Mouse (Mus musculus) kidney, embryonic 14.5 days (tissue): ENCODE data around the gene Dbndd1. TPM values are rescaled to one million over a fixed set of nuclear protein-coding genes. Genes with fewer than 3 reads are reported as not detected.

Source experiments
- ATAC-seq: fragments of 200-750 bp; cut with Nextera tagmentation; 2 replicates; pipeline ENCODE4 v1.8.0; 2017; ENCODE audit warnings: moderate number of reproducible peaks, mild to moderate bottlenecking, moderate TSS enrichment, moderate library complexity; ENCODE audit not compliant: low FRiP score, low TSS enrichment
- H3K27ac ChIP-seq: fragments of 300-500 bp; sonication (generic); 2 replicates; pipeline ENCODE4 v1.5.1; 2014; ENCODE audit warnings: low read depth, mild to moderate bottlenecking, low read length, moderate library complexity, mixed read lengths
- H3K27me3 ChIP-seq: fragments of 300-500 bp; sonication (generic); 2 replicates; pipeline ENCODE4 v1.6.1; 2014; ENCODE audit warnings: mild to moderate bottlenecking, low read length; ENCODE audit not compliant: control insufficient read depth, insufficient read depth
- H3K36me3 ChIP-seq: fragments of 300-500 bp; sonication (generic); 2 replicates; pipeline ENCODE4 v1.6.1; 2014; ENCODE audit warnings: low read length, mixed read lengths; ENCODE audit not compliant: control insufficient read depth, insufficient read depth
- H3K4me1 ChIP-seq: fragments of 300-500 bp; sonication (generic); 2 replicates; pipeline ENCODE4 v1.6.1; 2014; ENCODE audit warnings: low read length, mixed read lengths; ENCODE audit not compliant: control insufficient read depth, insufficient read depth
- H3K4me2 ChIP-seq: fragments of 300-500 bp; sonication (generic); replicated peaks from 2 replicates; pipeline ENCODE4 v1.6.1; 2014; ENCODE audit warnings: low read depth, mild to moderate bottlenecking, low read length
- H3K4me3 ChIP-seq: fragments of 300-500 bp; sonication (generic); 2 replicates; pipeline ENCODE4 v1.5.1; 2014; ENCODE audit warnings: mild to moderate bottlenecking, low read length
- H3K9ac ChIP-seq: fragments of 300-500 bp; sonication (generic); 2 replicates; pipeline ENCODE4 v1.6.1; 2014; ENCODE audit warnings: low read depth, mild to moderate bottlenecking, low read length, moderate library complexity
- H3K9me3 ChIP-seq: fragments of 300-500 bp; sonication (generic); 2 replicates; pipeline ENCODE4 v1.6.1; 2016; ENCODE audit warnings: low read length; ENCODE audit not compliant: control insufficient read depth
- WGBS: fragments of 180-500 bp; shearing (Covaris S2); extraction: QIAGEN DNeasy Blood & Tissue Kit; methylation state at CpG from one replicate; pipeline ENCODE4 v1.1.7; 2014; 5-methylcytosine and 5-hydroxymethylcytosine counted together
- polyA plus RNA-seq: library from polyadenylated mRNA; unstranded; fragments of >200 nt; fragmentation: Nextera tagmentation; extraction: Ambion mirVana; gene quantifications from 2 replicates; pipeline ENCODE4 v1.2.1, GENCODE M21; 2014

The Dbndd1 gene
- polyA plus RNA-seq, 1 experiment from 2014 or later = 4.8 TPM

GRCm38 (mm10) chr8:123503801-123504467 lies 11.3 kb downstream of the Dbndd1 start:
- H3K36me3 ChIP-seq = peaks cover 66% of the 10 kb centered on the region
- no peak overlapping the region for H3K9ac ChIP-seq
- no peak overlapping the region for H3K27ac ChIP-seq
- H3K27me3 ChIP-seq = no peaks in the 10 kb centered on the region
- no peaks in the 10 kb centered on the region for H3K9me3 ChIP-seq
- WGBS = 97% methylated on average over 6 of the region's 6 CpGs
- peaks cover 12% of the 10 kb centered on the region for H3K4me1 ChIP-seq
- H3K4me3 ChIP-seq = no peak overlapping the region
- H3K4me2 ChIP-seq = no peak overlapping the region
- no peak for ATAC-seq

DNA sequence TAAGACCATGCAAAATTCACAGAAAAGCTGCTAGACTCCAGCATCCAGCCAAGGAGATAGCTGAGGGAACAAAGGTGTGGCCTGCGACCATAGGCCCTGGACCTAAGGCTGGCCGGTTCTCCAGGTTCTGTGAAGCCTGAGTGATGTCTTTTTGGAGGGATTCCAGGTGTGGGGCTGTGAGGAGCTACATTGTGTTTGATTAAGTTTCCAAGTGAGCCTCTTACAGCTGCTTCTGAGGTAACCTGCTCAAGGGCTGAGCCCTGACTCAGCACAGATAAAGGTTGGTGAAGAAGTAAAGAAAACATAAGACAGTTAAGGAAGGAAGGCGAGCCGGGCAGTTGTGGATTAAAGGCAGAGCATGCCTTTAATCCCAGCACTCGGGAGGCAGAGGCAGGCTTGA lies 13.1 kb downstream of the Dbndd1 start:
- 91% methylated on average over 5 of the region's 5 CpGs for WGBS

DNA sequence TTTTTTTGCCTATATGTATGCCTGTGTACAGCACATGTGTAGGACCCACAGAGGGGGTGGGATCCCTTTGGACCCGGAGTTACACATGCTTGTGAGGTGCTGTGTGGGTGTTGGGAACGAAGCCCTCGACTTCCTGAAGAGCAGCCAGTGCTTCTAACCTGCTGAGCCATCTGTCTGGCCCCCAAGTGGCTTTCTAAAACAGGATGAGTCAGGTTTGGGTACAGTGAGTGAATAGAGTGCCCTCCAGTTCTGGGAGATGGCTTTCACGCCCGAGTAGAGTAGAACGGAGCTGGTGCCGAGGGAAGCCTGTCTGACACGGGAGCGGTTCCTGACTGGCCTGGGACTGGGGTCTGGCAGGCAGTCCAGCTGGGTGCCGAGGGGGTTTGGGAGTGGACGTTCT lies 15.7 kb downstream of the Dbndd1 start:
- H3K36me3 ChIP-seq = peaks cover 91% of the 10 kb centered on the region
- no peak for ATAC-seq
- 92% methylated on average over 11 of the region's 11 CpGs for WGBS

More for the DNA sequence above, 13.1 kb downstream of the Dbndd1 start:
- H3K4me1 ChIP-seq = peaks cover 12% of the 10 kb centered on the region
- no peak for ATAC-seq
- no peak overlapping the region for H3K9ac ChIP-seq
- H3K27ac ChIP-seq = no peak overlapping the region
- H3K9me3 ChIP-seq = no peaks in the 10 kb centered on the region
- H3K4me3 ChIP-seq = no peak overlapping the region
- no peaks in the 10 kb centered on the region for H3K27me3 ChIP-seq
- H3K36me3 ChIP-seq = peaks cover 74% of the 10 kb centered on the region
- no peak overlapping the region for H3K4me2 ChIP-seq

DNA sequence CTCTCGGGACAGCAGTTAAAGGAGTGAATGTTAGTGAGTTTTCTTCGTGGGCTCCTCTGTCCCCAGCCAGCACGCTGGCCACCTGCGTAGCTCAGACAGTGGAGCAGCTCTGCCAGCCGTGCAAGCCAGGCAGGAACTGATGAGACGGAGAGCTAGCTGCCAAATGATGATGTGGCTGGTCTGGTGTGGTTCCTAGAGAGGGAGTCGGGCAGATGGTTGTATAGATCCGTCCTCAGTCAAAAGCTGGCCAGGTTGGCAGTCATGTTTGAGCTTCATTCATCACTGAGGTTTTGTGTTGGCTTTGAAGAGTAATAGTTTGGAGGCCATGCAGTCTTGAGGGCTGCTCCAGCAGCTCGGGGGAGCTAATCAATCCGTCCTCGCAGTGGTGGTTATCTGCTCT lies 16.3 kb downstream of the Dbndd1 start:
- no peak overlapping the region for H3K4me2 ChIP-seq
- no peaks in the 10 kb centered on the region for H3K9me3 ChIP-seq
- no peaks in the 10 kb centered on the region for H3K4me1 ChIP-seq
- H3K4me3 ChIP-seq = no peak overlapping the region
- H3K27me3 ChIP-seq = no peaks in the 10 kb centered on the region
- H3K36me3 ChIP-seq = peaks cover 94% of the 10 kb centered on the region
- no peak for ATAC-seq
- 92% methylated on average over 11 of the region's 11 CpGs for WGBS
- no peak overlapping the region for H3K27ac ChIP-seq
- no peak overlapping the region for H3K9ac ChIP-seq

More for the DNA sequence above, 15.7 kb downstream of the Dbndd1 start:
- no peak overlapping the region for H3K27ac ChIP-seq
- H3K4me2 ChIP-seq = no peak overlapping the region
- H3K4me3 ChIP-seq = no peak overlapping the region
- H3K9ac ChIP-seq = no peak overlapping the region
- H3K27me3 ChIP-seq = no peaks in the 10 kb centered on the region
- peaks cover 5% of the 10 kb centered on the region; the same call in 1 of the 2 replicates for H3K4me1 ChIP-seq
- no peaks in the 10 kb centered on the region for H3K9me3 ChIP-seq

DNA sequence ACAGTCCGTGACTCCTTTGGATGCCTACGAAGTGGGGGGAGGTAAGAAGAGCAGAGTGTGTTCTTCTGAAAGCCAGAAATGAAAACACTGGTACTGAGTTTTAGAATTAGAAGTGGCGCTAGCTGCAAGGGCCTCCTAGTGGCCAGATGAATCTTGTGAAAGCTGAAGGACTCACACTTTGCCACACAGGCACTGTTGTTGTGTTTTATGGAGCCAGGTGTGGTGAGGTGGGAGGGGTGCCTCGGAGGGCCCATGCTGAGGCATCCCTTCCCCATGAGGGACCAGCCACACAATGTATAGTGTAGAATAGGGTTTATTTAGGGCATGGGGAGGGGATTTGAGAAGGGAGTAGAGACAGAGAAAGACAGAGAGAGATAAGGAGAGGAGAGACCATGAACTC lies 17.6 kb downstream of the Dbndd1 start:
- Histone ChIP-seq H3K36me3 (peaks cover 94% of the 10 kb centered on the region), H3K27ac (no peak overlapping the region), H3K4me3 (no peak overlapping the region), H3K9ac (no peak overlapping the region), H3K4me1 (no peaks in the 10 kb centered on the region), H3K9me3 (no peaks in the 10 kb centered on the region), H3K27me3 (no peaks in the 10 kb centered on the region), H3K4me2 (no peak overlapping the region)
- WGBS = 88% methylated on average over 4 of the region's 4 CpGs
- no peak for ATAC-seq

DNA sequence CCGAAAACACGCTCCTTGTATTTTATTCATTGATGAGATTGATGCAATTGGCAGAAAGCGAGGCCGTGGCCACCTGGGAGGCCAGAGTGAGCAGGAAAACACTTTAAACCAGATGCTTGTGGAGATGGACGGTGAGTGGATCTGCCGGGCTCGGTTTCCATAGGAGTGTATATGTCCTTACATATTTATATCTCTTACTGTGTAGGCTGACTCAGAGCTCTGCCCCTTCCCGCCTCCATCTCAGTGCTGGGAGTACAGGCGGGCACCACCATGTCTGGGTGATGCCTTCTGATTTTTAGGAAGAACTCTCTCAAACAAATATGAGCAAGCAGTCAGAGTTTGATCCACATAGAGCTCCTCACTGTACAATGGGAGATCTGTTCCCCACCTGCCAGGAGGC lies 22.4 kb downstream of the Dbndd1 start:
- Histone ChIP-seq H3K36me3 (peaks cover 94% of the 10 kb centered on the region), H3K4me2 (no peak overlapping the region), H3K4me1 (no peaks in the 10 kb centered on the region), H3K9ac (no peak overlapping the region), H3K4me3 (no peak overlapping the region), H3K27ac (no peak overlapping the region), H3K27me3 (no peaks in the 10 kb centered on the region), H3K9me3 (no peaks in the 10 kb centered on the region)
- WGBS = 95% methylated on average over 9 of the region's 9 CpGs
- ATAC-seq = no peak

DNA sequence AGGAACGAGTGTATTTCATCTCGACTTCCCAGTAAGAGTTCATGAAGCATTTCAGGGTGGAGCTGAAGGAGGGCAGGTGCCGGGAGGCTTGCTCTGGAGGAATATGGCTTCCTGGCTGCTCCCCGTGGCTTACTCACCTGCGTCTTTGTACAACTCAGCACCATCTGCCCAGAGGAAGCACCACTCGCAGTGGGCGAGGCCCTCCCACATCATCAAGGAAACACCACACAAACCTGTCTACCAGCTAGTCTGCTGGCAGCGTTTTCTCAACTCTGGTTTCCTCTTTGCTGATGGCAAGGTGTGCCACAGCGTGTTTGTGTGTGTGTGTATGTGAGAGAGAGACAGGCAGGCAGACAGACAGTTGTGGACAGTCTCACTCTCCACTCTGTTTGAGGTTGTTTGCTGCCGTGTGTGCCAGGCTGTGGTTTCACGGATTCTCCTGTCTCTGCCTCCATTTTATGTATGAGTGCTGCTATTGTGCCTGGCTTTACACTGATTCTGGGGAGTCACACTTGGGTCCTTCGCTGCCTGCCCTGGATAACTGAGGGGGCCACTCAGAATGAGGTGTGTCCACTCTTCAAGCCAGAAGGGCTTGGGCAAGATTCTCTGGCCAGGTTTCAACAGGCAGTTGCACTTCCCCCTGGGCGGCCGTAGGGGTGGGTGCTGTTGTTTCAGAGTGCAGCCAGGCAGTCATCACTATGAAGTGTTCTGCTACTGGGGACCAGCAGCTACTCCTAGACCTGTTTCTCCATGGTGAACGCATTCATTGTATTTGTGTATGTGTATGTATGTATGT lies 23.8 kb downstream of the Dbndd1 start:
- Histone ChIP-seq H3K36me3 (peaks cover 96% of the 10 kb centered on the region), H3K27ac (no peak overlapping the region), H3K27me3 (no peaks in the 10 kb centered on the region), H3K4me3 (no peak overlapping the region), H3K4me1 (no peaks in the 10 kb centered on the region), H3K4me2 (no peak overlapping the region), H3K9ac (no peak overlapping the region), H3K9me3 (no peaks in the 10 kb centered on the region)
- WGBS = 92% methylated on average over 15 of the region's 15 CpGs
- ATAC-seq = no peak

DNA sequence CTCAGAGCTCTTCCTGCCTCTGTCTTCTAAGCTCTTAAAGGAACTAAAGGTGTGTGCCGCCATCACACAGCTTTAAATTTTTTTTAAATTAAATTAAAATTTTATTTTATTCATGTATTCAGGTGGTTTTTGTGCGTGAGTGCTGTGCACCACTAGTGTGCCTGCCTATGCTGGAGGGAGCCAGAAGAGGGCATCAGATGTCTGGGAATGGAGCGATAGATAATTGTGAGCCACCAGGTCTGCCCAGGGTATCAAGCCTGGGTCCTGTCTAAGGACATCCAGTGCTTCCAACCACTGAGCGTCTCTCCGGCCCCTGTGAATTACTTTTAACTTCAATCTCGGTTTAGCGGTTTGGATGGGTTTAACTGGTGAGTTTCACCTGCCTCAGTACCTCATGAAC lies 32.6 kb downstream of the Dbndd1 start:
- peaks cover 57% of the 10 kb centered on the region for H3K36me3 ChIP-seq
- no peaks in the 10 kb centered on the region for H3K9me3 ChIP-seq
- no peak overlapping the region for H3K4me2 ChIP-seq
- H3K4me1 ChIP-seq = peaks cover 10% of the 10 kb centered on the region
- H3K4me3 ChIP-seq = no peak overlapping the region
- no peak overlapping the region for H3K27ac ChIP-seq
- ATAC-seq = no peak
- no peaks in the 10 kb centered on the region for H3K27me3 ChIP-seq
- no peak overlapping the region for H3K9ac ChIP-seq
- 87% methylated on average over 7 of the region's 7 CpGs for WGBS
